Mouse (Mus musculus): Measurements from ENCODE around the gene Fyb. TPM values are rescaled to one million over a fixed set of nuclear protein-coding genes. Genes with fewer than 3 reads are reported as not detected.

Gene Fyb
- polyA plus RNA-seq, 1 experiment from 2014 or later = 1.6 TPM

DNA sequence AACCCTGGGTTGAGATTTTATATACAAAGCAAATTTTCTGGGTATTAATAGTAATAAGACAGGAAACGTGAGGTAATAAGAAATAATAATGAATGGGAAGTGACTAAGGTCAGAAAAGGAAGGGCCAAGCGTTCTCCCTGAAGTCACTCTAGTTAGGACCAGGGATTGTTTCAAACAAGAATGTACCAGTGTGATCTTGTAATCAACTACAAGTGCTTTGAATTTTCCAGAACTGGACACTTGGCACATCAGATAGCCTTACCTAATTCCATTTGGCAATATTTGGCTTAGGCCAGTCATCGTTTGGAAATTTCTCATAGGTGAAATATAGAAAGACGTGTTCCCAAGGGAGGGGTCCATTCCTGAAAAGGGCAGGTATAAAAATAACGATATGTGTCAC, 103.5 kb downstream of the Fyb start:
- WGBS = 72% methylated on average over 5 of the region's 5 CpGs
- Histone ChIP-seq H3K36me3 (ENCODE audit: control insufficient read depth, insufficient read depth) (no peaks in the 10 kb centered on the region), H3K4me3 (replicated peaks; ENCODE audit: low read length) (no peak overlapping the region), H3K9ac (replicated peaks; ENCODE audit: low read depth, low read length) (no peak overlapping the region), H3K9me3 (ENCODE audit: control insufficient read depth, low read length) (no peaks in the 10 kb centered on the region), H3K27ac (ENCODE audit: low read length) (no peak overlapping the region), H3K27me3 (replicated peaks; ENCODE audit: control insufficient read depth, insufficient read depth, low read length) (no peaks in the 10 kb centered on the region), H3K4me1 (replicated peaks; ENCODE audit: control insufficient read depth, insufficient read depth, low read length) (peaks cover 9% of the 10 kb centered on the region), H3K4me2 (ENCODE audit: low read length) (no peak overlapping the region)
- no peak for ATAC-seq

DNA sequence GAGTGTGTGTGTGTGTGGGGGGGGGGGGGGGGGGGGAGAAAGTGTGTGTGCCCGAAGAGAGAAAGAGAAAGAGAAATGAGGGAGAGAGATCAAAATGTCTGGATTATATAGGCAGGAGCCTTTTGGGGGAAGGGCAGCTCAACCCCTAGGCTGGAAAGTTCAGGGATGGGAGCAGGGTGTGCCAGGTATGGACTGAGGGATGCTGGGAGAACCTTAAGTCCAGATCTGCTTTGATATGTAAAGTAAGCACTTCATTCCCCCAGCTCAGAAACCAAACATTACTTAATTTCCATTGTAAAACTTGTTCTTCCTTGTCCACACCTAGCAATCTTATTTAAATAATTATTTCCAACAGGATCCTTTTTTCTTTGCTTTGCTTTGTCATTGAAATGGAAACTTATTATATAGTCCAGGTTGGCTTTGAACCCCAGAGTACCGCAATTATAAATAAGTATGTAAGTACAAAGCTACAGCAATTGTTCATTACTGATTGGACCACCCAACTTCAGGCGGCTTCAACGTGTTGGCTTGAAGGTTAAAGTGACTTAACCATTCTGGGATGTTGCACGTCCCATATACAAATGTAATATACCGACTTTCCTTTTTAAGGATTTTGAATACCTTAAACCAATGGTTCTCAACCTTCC, 105.9 kb downstream of the Fyb start:
- WGBS = 85% methylated on average over 5 of the region's 6 CpGs
- Histone ChIP-seq H3K36me3 (ENCODE audit: control insufficient read depth, insufficient read depth) (no peaks in the 10 kb centered on the region), H3K9ac (replicated peaks; ENCODE audit: low read depth, low read length) (no peak overlapping the region), H3K4me2 (ENCODE audit: low read length) (no peak overlapping the region), H3K27ac (ENCODE audit: low read length) (no peak overlapping the region), H3K9me3 (ENCODE audit: control insufficient read depth, low read length) (no peaks in the 10 kb centered on the region), H3K4me1 (replicated peaks; ENCODE audit: control insufficient read depth, insufficient read depth, low read length) (peaks cover 9% of the 10 kb centered on the region), H3K4me3 (replicated peaks; ENCODE audit: low read length) (no peak overlapping the region), H3K27me3 (replicated peaks; ENCODE audit: control insufficient read depth, insufficient read depth, low read length) (no peaks in the 10 kb centered on the region)
- no peak for ATAC-seq

DNA sequence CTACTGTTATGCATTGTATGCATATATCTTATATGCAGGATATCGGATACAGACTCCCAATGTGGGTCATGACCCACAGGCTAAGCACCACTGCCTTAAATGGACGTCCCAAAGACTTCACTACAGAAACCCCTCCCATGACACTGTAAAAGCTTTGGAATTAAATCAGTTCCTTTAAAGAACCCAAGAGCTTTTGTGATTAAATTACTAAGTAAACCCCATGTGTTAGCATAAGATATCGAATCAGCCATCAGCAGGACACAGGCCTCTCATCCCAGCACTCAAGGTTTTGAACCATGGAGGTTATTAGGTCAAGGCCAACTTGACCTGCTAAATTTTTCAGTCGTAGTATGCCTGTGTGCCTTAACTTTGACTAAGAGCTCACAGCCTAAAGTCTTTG, 106.5 kb downstream of the Fyb start:
- no peaks in the 10 kb centered on the region for H3K9me3 ChIP-seq (ENCODE audit: control insufficient read depth, low read length)
- H3K4me3 ChIP-seq (replicated peaks; ENCODE audit: low read length) = no peak overlapping the region
- no peaks in the 10 kb centered on the region for H3K36me3 ChIP-seq (ENCODE audit: control insufficient read depth, insufficient read depth)
- peaks cover 9% of the 10 kb centered on the region for H3K4me1 ChIP-seq (replicated peaks; ENCODE audit: control insufficient read depth, insufficient read depth, low read length)
- no peak overlapping the region for H3K27ac ChIP-seq (ENCODE audit: low read length)
- no peak overlapping the region for H3K9ac ChIP-seq (replicated peaks; ENCODE audit: low read depth, low read length)
- no peak for ATAC-seq
- no peak overlapping the region for H3K4me2 ChIP-seq (ENCODE audit: low read length)
- 85% methylated on average over 4 of the region's 4 CpGs for WGBS
- no peaks in the 10 kb centered on the region for H3K27me3 ChIP-seq (replicated peaks; ENCODE audit: control insufficient read depth, insufficient read depth, low read length)

DNA sequence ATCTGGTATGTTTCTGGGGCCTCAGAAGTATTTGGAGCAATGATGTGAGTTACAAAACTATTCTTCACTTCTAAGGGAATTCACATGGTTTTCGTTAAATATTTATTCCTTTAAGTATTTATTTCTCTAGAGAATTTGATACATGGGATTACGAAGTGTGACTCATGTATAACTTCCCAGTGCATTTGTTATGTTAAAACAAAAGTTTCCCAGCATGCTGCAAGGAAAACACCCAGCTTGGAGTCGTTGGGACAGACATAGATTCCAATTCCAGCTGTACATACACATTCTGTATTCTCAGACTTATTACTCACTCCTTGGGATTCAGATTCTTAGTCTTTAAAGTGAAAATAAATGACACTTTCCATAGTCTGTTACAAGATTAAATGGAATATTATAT, 112.8 kb downstream of the Fyb start:
- no peak for ATAC-seq
- 72% methylated on average over 3 of the region's 3 CpGs for WGBS
- H3K4me2 ChIP-seq (ENCODE audit: low read length) = no peak overlapping the region

DNA sequence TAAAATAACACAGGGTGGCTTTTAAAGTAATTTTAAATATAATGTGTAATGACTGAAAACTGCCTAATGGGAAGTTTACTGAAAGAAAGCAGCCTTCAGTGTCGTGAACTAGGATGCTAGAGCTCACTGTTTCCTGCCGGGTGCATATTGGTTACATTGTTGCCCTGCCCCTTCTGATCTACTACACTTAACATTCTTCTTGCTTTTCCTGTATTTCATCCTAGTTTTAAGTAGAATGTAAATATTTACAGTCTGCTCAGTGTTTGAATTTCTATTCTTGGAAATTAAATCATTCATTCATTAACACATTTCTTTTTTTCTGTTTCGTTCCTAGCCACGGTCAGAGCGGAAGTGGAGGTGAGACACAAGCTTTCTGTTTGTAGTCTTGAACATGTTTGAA, 119.6 kb downstream of the Fyb start:
- ATAC-seq = no peak
- Histone ChIP-seq H3K9ac (replicated peaks; ENCODE audit: low read depth, low read length) (no peak overlapping the region), H3K4me2 (ENCODE audit: low read length) (no peak overlapping the region), H3K36me3 (ENCODE audit: control insufficient read depth, insufficient read depth) (no peaks in the 10 kb centered on the region), H3K4me1 (replicated peaks; ENCODE audit: control insufficient read depth, insufficient read depth, low read length) (no peaks in the 10 kb centered on the region), H3K4me3 (replicated peaks; ENCODE audit: low read length) (no peak overlapping the region), H3K27me3 (replicated peaks; ENCODE audit: control insufficient read depth, insufficient read depth, low read length) (no peaks in the 10 kb centered on the region), H3K27ac (ENCODE audit: low read length) (no peak overlapping the region), H3K9me3 (ENCODE audit: control insufficient read depth, low read length) (no peaks in the 10 kb centered on the region)
- WGBS = 56% methylated on average over 5 of the region's 5 CpGs

More for the DNA sequence above, 112.8 kb downstream of the Fyb start:
- Histone ChIP-seq H3K27me3 (replicated peaks; ENCODE audit: control insufficient read depth, insufficient read depth, low read length) (no peaks in the 10 kb centered on the region), H3K4me1 (replicated peaks; ENCODE audit: control insufficient read depth, insufficient read depth, low read length) (no peaks in the 10 kb centered on the region), H3K4me3 (replicated peaks; ENCODE audit: low read length) (no peak overlapping the region), H3K9ac (replicated peaks; ENCODE audit: low read depth, low read length) (no peak overlapping the region), H3K27ac (ENCODE audit: low read length) (no peak overlapping the region), H3K36me3 (ENCODE audit: control insufficient read depth, insufficient read depth) (no peaks in the 10 kb centered on the region), H3K9me3 (ENCODE audit: control insufficient read depth, low read length) (no peaks in the 10 kb centered on the region)

DNA sequence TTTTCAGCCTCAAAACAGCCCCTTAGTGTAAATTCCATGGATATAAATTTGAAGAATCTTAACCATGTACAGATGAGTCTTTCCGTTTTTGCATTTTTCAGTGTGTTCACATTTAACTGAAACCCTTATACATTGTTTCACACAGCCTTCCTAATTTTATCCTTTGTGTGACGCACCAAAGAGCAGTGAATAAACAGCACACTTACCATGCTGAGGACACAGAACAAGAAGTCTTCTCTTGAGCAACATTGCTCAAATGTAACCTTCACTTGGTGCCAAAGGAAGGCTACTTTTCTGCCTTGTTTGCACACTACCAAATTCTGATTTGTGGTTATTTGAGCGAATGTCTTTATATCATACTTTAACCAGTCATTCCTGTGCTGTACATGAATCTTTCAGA, 122.8 kb downstream of the Fyb start:
- no peak for ATAC-seq
- H3K9ac ChIP-seq (replicated peaks; ENCODE audit: low read depth, low read length) = no peak overlapping the region
- H3K27ac ChIP-seq (ENCODE audit: low read length) = no peak overlapping the region
- no peaks in the 10 kb centered on the region for H3K9me3 ChIP-seq (ENCODE audit: control insufficient read depth, low read length)
- no peak overlapping the region for H3K4me3 ChIP-seq (replicated peaks; ENCODE audit: low read length)
- H3K36me3 ChIP-seq (ENCODE audit: control insufficient read depth, insufficient read depth) = no peaks in the 10 kb centered on the region
- H3K27me3 ChIP-seq (replicated peaks; ENCODE audit: control insufficient read depth, insufficient read depth, low read length) = no peaks in the 10 kb centered on the region
- 86% methylated on average over 3 of the region's 3 CpGs for WGBS
- H3K4me2 ChIP-seq (ENCODE audit: low read length) = no peak overlapping the region
- no peaks in the 10 kb centered on the region for H3K4me1 ChIP-seq (replicated peaks; ENCODE audit: control insufficient read depth, insufficient read depth, low read length)

DNA sequence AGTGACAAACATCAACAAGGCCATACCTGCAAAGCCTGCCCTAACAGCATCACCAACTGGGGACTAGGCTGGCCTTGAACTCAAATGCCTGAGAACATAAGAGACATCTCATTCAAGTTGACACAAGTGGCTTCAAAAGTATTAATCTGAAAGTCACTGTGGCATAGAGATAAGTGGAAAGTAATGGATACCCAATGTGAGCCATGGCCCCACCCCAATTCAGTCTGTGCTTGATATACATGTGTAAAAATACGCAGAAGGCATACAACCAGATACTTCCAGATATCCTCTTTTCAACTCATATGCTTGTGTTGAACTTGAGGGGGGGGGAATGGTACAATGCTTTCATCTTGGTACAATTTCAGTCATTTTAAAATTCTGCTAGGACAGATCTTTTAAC, 124.4 kb downstream of the Fyb start:
- no peaks in the 10 kb centered on the region for H3K9me3 ChIP-seq (ENCODE audit: control insufficient read depth, low read length)
- no peak overlapping the region for H3K9ac ChIP-seq (replicated peaks; ENCODE audit: low read depth, low read length)
- 91% methylated on average over 1 of the region's 1 CpGs for WGBS

DNA sequence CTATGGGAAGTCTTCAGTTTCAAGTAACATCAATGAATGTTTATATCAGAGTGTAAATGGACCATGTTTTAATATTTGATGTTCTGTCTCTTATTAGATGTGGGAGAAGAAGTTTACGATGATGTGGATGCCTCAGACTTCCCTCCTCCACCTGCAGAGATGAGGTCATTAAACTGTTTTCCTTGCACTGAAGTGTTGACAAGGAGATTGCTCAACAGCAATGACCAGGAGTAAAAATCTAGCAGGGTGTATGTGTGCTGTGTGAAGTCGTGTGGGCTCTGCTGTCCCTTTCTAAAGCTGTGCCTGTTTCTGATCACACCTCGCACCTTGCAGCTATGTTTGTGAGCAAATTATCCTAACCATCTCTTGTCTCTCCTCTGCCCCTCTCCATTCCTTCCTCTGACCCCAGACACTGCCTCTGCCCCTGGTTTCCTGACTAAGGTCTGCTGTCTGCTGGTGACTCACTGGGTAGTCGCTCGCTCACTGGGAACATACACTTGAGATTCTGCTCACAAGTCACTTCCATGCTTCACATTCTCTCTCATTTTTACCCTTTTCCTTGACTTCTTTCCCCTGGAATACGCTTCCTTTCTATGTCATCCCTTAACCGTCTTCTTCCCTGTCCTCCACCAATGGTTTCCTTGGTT, 126.2 kb downstream of the Fyb start:
- Histone ChIP-seq H3K9ac (replicated peaks; ENCODE audit: low read depth, low read length) (no peak overlapping the region), H3K4me3 (replicated peaks; ENCODE audit: low read length) (no peak overlapping the region), H3K4me1 (replicated peaks; ENCODE audit: control insufficient read depth, insufficient read depth, low read length) (no peaks in the 10 kb centered on the region), H3K4me2 (ENCODE audit: low read length) (no peak overlapping the region), H3K9me3 (ENCODE audit: control insufficient read depth, low read length) (no peaks in the 10 kb centered on the region), H3K27ac (ENCODE audit: low read length) (no peak overlapping the region), H3K36me3 (ENCODE audit: control insufficient read depth, insufficient read depth) (no peaks in the 10 kb centered on the region), H3K27me3 (replicated peaks; ENCODE audit: control insufficient read depth, insufficient read depth, low read length) (no peaks in the 10 kb centered on the region)
- ATAC-seq = no peak
- 88% methylated on average over 7 of the region's 7 CpGs for WGBS

More for the DNA sequence above, 124.4 kb downstream of the Fyb start:
- no peak overlapping the region for H3K4me3 ChIP-seq (replicated peaks; ENCODE audit: low read length)
- H3K27ac ChIP-seq (ENCODE audit: low read length) = no peak overlapping the region
- H3K4me1 ChIP-seq (replicated peaks; ENCODE audit: control insufficient read depth, insufficient read depth, low read length) = no peaks in the 10 kb centered on the region
- no peak for ATAC-seq
- no peaks in the 10 kb centered on the region for H3K27me3 ChIP-seq (replicated peaks; ENCODE audit: control insufficient read depth, insufficient read depth, low read length)
- no peak overlapping the region for H3K4me2 ChIP-seq (ENCODE audit: low read length)
- no peaks in the 10 kb centered on the region for H3K36me3 ChIP-seq (ENCODE audit: control insufficient read depth, insufficient read depth)

DNA sequence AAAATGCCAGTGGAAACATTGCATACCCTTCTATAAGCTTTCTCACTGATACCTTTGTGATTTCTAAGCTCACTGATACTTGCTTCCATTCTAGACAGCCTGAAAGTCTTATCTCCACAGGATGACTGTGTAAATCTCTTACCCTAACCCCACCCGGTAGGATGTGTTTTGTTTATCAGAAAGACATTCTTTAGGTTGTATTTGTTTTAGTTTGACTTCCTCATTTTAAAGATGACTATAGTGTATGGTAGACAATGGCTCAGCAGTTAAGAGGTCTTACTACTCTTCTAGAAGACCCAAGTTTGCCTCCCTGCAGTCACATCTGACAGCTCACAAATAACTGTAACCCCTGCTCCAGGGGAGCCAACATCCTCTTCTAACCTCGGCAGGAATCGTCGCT, 130.4 kb downstream of the Fyb start:
- no peak for ATAC-seq
- WGBS = 87% methylated on average over 4 of the region's 4 CpGs
- Histone ChIP-seq H3K9ac (replicated peaks; ENCODE audit: low read depth, low read length) (no peak overlapping the region), H3K4me2 (ENCODE audit: low read length) (no peak overlapping the region), H3K4me1 (replicated peaks; ENCODE audit: control insufficient read depth, insufficient read depth, low read length) (no peaks in the 10 kb centered on the region), H3K27me3 (replicated peaks; ENCODE audit: control insufficient read depth, insufficient read depth, low read length) (no peaks in the 10 kb centered on the region), H3K36me3 (ENCODE audit: control insufficient read depth, insufficient read depth) (no peaks in the 10 kb centered on the region), H3K4me3 (replicated peaks; ENCODE audit: low read length) (no peak overlapping the region), H3K27ac (ENCODE audit: low read length) (no peak overlapping the region), H3K9me3 (ENCODE audit: control insufficient read depth, low read length) (no peaks in the 10 kb centered on the region)

Data from forebrain, embryonic 16.5 days (tissue).